Mouse (Mus musculus): ENCODE measurements around the gene Rps6ka3.
A peak's percentile ranks its signal among the peaks of the same experiment; 100 is the strongest.

Gene Rps6ka3

GRCm38 (mm10) chrX:159315293-159315692, 105.2 kb downstream of the Rps6ka3 start:
- DNase-seq (ENCODE audit: low read depth in 1 of 2, low spot score in 2 of 2) = no peak

DNA sequence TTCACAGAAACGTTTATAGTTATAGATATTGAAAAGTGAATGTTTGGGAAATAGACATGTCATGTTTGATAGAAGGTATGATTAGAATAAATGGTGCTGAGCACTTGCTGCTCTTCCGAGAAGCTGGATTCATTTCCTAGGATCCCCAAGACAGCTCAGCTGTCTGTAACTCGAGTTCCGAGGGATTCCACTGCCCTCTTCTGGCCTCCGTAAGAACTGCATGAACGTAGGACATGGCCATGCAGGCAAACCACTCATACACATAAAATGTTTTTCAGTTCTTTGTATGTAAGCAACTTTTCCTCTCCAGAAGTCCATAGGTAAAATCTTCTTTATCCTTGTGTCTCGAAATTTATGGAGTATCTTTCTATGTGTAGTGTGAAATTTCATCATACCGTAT, 111.2 kb downstream of the Rps6ka3 start:
- DNase-seq (ENCODE audit: low read depth in 1 of 2, low spot score in 2 of 2) = no peak

DNA sequence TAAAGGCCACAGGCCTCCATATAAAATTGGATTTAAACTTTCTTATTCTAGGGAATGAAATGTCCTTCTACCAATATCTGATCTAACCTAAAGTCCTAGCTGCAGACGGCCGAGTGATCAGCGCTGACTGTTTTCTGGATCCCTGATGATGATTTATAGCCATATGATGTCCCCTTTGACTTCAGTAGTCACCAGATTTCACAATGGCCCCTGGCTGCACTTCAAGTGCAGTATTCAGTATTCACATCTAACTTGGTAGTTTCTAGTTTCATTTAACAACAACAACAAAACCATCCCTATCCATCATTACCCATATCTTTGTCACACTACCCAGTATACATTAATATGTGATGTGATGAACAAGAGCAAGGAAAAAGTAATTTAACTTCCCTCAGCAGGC, 154.4 kb downstream of the Rps6ka3 start:
- no peak for DNase-seq (ENCODE audit: low read depth in 1 of 2, low spot score in 2 of 2)

- DNase-seq (ENCODE audit: low read depth in 1 of 2, low spot score in 2 of 2) = peak; percentile 14 to 18
Measured at GRCm38 (mm10) chrX:159371831-159372752, 162.0 kb downstream of the Rps6ka3 start, which contains the start of gene Eif1ax. Gene Eif1ax (plus strand): TSS chrX:159372178.

GRCm38 (mm10) chrX:159372753-159373144, 162.6 kb downstream of the Rps6ka3 start:
- no peak for DNase-seq (ENCODE audit: low read depth in 1 of 2, low spot score in 2 of 2)

DNA sequence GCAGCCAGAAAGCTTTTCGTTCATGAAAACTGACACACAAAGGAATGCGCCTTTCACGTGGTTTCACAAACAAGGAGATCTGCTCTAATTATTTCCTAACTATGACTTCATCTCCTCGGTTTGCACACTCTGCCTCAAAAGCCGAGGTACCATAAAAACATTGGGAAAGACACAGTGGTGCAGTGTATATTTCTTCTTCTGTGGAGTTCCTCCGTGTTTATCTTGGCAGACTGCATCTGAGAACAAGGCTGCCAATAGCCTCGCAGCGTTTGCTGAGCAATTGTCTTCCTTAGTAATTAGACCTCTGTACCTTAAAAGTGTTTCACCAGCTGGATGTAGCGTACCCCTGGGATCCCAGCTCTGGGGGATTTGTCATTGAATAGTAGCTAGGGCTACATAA, 177.0 kb downstream of the Rps6ka3 start:
- DNase-seq (ENCODE audit: low read depth in 1 of 2, low spot score in 2 of 2) = no peak

DNA sequence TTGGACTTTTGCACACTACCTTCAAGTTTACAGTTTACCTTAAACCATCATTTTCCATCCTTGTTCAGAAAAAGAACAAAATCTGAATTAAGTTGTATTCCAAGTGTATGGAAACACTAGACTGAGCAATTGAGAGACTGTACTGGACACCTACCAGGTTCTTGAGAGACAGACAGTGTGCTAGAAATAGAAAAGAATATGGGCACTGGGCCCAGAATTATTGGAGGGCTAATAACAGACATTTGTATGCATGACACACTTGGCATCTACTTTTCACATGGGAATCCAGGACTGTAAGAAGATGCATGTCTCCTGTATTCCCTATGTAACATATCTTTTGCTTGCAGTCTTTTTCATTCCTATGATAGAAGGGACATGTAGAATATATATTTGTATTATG, 178.8 kb downstream of the Rps6ka3 start:
- no peak for DNase-seq (ENCODE audit: low read depth in 1 of 2, low spot score in 2 of 2)

DNA sequence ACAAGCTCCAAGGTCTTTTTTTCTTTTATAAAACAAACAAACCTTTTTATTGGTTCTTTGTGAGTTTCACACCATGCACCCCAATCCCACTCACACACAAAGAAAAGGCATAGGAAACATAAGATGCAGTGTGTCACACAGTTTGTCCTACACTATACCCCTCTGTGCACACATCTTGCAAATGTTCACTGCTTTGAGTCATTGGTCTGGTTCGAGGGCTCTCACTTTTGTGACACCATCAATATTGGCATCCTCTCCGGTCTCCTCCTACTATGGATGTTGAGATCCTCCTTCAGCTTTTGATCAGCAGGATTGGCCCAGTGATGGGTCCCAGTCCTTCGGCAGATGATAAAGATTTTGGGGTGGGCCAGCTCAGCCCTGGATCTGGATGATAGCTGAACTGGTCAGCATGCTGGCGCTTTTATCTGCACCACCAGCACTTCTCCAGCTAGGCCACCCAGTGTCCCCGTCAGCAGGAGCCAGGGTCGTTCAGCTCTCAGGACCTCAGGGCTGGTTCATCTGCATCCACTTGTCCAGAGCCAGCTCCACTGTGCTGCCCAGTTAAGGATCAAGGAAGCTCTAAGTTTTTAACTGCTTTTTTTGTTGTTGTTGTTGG, 180.3 kb downstream of the Rps6ka3 start:
- no peak for DNase-seq (ENCODE audit: low read depth in 1 of 2, low spot score in 2 of 2)

GRCm38 (mm10) chrX:159391239-159391638, 181.1 kb downstream of the Rps6ka3 start:
- no peak for DNase-seq (ENCODE audit: low read depth in 1 of 2, low spot score in 2 of 2)

GRCm38 (mm10) chrX:159409253-159409652, 199.1 kb downstream of the Rps6ka3 start:
- no peak for DNase-seq (ENCODE audit: low read depth in 1 of 2, low spot score in 2 of 2)

- no peak for DNase-seq (ENCODE audit: low read depth in 1 of 2, low spot score in 2 of 2)
Measured at GRCm38 (mm10) chrX:159414130-159414828, 204.2 kb downstream of the Rps6ka3 start, which contains the start of gene Map7d2. Gene Map7d2 (plus strand): TSS chrX:159414572.

DNA sequence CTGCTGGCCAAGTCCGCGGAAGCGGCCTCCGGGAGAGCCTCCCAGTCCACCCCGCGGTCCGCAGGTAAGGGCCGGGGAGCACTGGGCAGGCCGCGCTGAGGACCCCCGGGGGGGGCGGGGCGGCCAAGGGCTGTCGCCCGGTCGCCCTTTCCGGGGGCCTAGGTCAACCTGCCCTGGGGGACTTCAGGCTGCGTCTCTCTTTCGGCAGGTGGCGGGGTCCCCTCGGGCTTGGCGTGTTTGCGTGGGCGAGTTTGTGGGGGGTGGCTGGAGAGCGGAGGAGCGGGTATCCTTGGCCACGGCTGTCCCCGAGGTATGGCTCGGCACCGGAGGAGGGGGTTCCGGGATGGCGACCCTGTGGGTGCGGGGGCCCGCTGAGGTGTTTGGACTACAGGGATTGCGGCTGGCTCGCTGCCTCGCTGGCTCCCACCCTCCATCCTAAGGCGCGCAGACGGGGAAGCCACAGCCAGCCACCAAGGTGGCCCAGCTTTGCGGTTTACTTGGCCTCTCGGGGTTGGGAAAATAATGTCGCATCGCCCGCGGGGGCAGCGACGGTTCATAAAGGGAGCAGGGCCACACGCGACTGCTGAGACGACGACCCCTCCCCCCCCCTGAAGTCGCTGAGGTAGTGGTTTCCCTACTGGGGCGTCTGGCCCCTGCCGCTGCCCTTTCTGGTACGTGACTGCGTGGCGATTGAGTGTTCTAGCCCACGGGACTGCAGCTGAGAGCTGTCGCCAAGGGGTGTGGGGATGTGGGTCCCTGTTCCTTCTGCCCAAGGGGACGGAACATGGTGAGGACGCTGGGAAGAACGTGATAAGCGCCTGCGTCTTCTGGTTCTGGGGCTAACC, 204.9 kb downstream of the Rps6ka3 start:
- DNase-seq (ENCODE audit: low read depth in 1 of 2, low spot score in 2 of 2) = no peak

Measured in monocyte, adult 2 months (primary cell).